Mouse (Mus musculus): ENCODE data around the gene Selenom. TPM values are rescaled to one million over a fixed set of nuclear protein-coding genes. Genes with fewer than 3 reads are reported as not detected.

Gene Selenom
- total RNA-seq, 1 experiment: 43.8 TPM

- no peaks in the 10 kb centered on the region for H3K4me1 ChIP-seq (ENCODE audit: control insufficient read depth in 2 of 2, insufficient read depth in 2 of 2, low read length in 2 of 2, poor library complexity in 1 of 2)
- no peak for DNase-seq (ENCODE audit: low read depth, low spot score)
- no peaks in the 10 kb centered on the region for H3K9me3 ChIP-seq (ENCODE audit: control insufficient read depth, insufficient read depth, low read depth, low read length)
- no peak overlapping the region for H3K4me3 ChIP-seq (ENCODE audit: insufficient read depth in 1 of 2, low read depth in 1 of 2, low read length in 2 of 2, poor library complexity in 1 of 2, severe bottlenecking in 1 of 2)
- H3K36me3 ChIP-seq (ENCODE audit: control insufficient read depth, insufficient read depth, low read length, poor library complexity, severe bottlenecking): no peaks in the 10 kb centered on the region
- TF ChIP-seq CHD2 (IDR thresholded peaks at IDR 0.05; ENCODE audit: low read depth, low read length): no peak
- TF ChIP-seq HCFC1 (IDR thresholded peaks at IDR 0.05; ENCODE audit: borderline replicate concordance, insufficient read depth, low read length): no peak
- TF ChIP-seq ZNF384 (IDR thresholded peaks at IDR 0.05; ENCODE audit: low read depth, low read length): no peak
- H3K9ac ChIP-seq (ENCODE audit: insufficient read depth, low read depth, low read length, poor library complexity, severe bottlenecking): no peak overlapping the region
- in situ Hi-C loops (cut with MboI; ENCODE audit: low sequenced_read_pairs in 2 of 2, unreplicated experiment in 2 of 2): no loop called here
- no peak overlapping the region for H3K27ac ChIP-seq (ENCODE audit: insufficient read depth, low read depth, low read length, poor library complexity, severe bottlenecking)
Measured at GRCm38 (mm10) chr11:3563853-3564252, 49.4 kb downstream of the Selenom start.

GRCm38 (mm10) chr11:3564451-3564850, 50.0 kb downstream of the Selenom start:
- H3K9me3 ChIP-seq (ENCODE audit: control insufficient read depth, insufficient read depth, low read depth, low read length): no peaks in the 10 kb centered on the region
- no peaks in the 10 kb centered on the region for H3K36me3 ChIP-seq (ENCODE audit: control insufficient read depth, insufficient read depth, low read length, poor library complexity, severe bottlenecking)
- in situ Hi-C loops (cut with MboI; ENCODE audit: low sequenced_read_pairs in 2 of 2, unreplicated experiment in 2 of 2): no loop called here
- no peak for DNase-seq (ENCODE audit: low read depth, low spot score)
- H3K9ac ChIP-seq (ENCODE audit: insufficient read depth, low read depth, low read length, poor library complexity, severe bottlenecking): no peak overlapping the region
- no peak overlapping the region for H3K27ac ChIP-seq (ENCODE audit: insufficient read depth, low read depth, low read length, poor library complexity, severe bottlenecking)
- no peaks in the 10 kb centered on the region for H3K4me1 ChIP-seq (ENCODE audit: control insufficient read depth in 2 of 2, insufficient read depth in 2 of 2, low read length in 2 of 2, poor library complexity in 1 of 2)
- TF ChIP-seq MAFK (IDR thresholded peaks at IDR 0.05; ENCODE audit: insufficient read depth, low read depth, low read length) (no peak), HCFC1 (IDR thresholded peaks at IDR 0.05; ENCODE audit: borderline replicate concordance, insufficient read depth, low read length) (no peak), ZC3H11A (IDR thresholded peaks at IDR 0.05; ENCODE audit: borderline replicate concordance, low read depth, low read length) (no peak), ZNF384 (IDR thresholded peaks at IDR 0.05; ENCODE audit: low read depth, low read length) (no peak), CHD2 (IDR thresholded peaks at IDR 0.05; ENCODE audit: low read depth, low read length) (no peak)
- H3K4me3 ChIP-seq (ENCODE audit: insufficient read depth in 1 of 2, low read depth in 1 of 2, low read length in 2 of 2, poor library complexity in 1 of 2, severe bottlenecking in 1 of 2): no peak overlapping the region

GRCm38 (mm10) chr11:3566018-3566417, 51.5 kb downstream of the Selenom start:
- DNase-seq (ENCODE audit: low read depth, low spot score): no peak
- Histone ChIP-seq H3K4me1 (ENCODE audit: control insufficient read depth in 2 of 2, insufficient read depth in 2 of 2, low read length in 2 of 2, poor library complexity in 1 of 2) (no peaks in the 10 kb centered on the region), H3K36me3 (ENCODE audit: control insufficient read depth, insufficient read depth, low read length, poor library complexity, severe bottlenecking) (no peaks in the 10 kb centered on the region), H3K4me3 (ENCODE audit: insufficient read depth in 1 of 2, low read depth in 1 of 2, low read length in 2 of 2, poor library complexity in 1 of 2, severe bottlenecking in 1 of 2) (no peak overlapping the region), H3K9ac (ENCODE audit: insufficient read depth, low read depth, low read length, poor library complexity, severe bottlenecking) (no peak overlapping the region), H3K27ac (ENCODE audit: insufficient read depth, low read depth, low read length, poor library complexity, severe bottlenecking) (no peak overlapping the region), H3K9me3 (ENCODE audit: control insufficient read depth, insufficient read depth, low read depth, low read length) (no peaks in the 10 kb centered on the region)
- in situ Hi-C loops (cut with MboI; ENCODE audit: low sequenced_read_pairs in 2 of 2, unreplicated experiment in 2 of 2): no loop called here
- TF ChIP-seq ZNF384 (IDR thresholded peaks at IDR 0.05; ENCODE audit: low read depth, low read length) (no peak), ZC3H11A (IDR thresholded peaks at IDR 0.05; ENCODE audit: borderline replicate concordance, low read depth, low read length) (no peak), HCFC1 (IDR thresholded peaks at IDR 0.05; ENCODE audit: borderline replicate concordance, insufficient read depth, low read length) (no peak), CHD2 (IDR thresholded peaks at IDR 0.05; ENCODE audit: low read depth, low read length) (no peak), MAFK (IDR thresholded peaks at IDR 0.05; ENCODE audit: insufficient read depth, low read depth, low read length) (no peak)

Other genes starting within 250 kb of the Selenom start
- gene Drg1, start 248.3 kb upstream of the Selenom start, total RNA-seq (2012; rRNA removed): 119 and 180 TPM in 2 replicates
- gene Patz1, start 225.8 kb upstream of the Selenom start, total RNA-seq (2012; rRNA removed): 61.8 and 63.5 TPM in 2 replicates
- gene Pik3ip1, start 184.3 kb upstream of the Selenom start, total RNA-seq (2012; rRNA removed): 8.5 and 16.1 TPM in 2 replicates
- 80.5 and 93.3 TPM in 2 replicates for gene Limk2, start 105.5 kb upstream of the Selenom start, total RNA-seq (2012; rRNA removed)
- 9.3 and 15.5 TPM in 2 replicates for gene Rnf185, start 62.3 kb upstream of the Selenom start, total RNA-seq (2012; rRNA removed)
- 0.16 TPM in 1 of 2 replicates, not detected in the other for gene Pla2g3, start 26.4 kb upstream of the Selenom start, total RNA-seq (2012; rRNA removed)
- gene Inpp5j, start 9.9 kb upstream of the Selenom start, total RNA-seq (2012; rRNA removed): 0.09 TPM in 1 of 2 replicates, not detected in the other
- 17.3 and 19.0 TPM in 2 replicates for gene Smtn, start 25.9 kb downstream of the Selenom start, total RNA-seq (2012; rRNA removed)
- gene Morc2a, start 134.5 kb downstream of the Selenom start, total RNA-seq (2012; rRNA removed): 34.9 and 36.3 TPM in 2 replicates